Comparison of ENCODE assay signal across 9 mouse cellular contexts in genomic region chr11:121543922-121544321, GRCm38 (mm10). TPM values are rescaled to one million over a fixed set of nuclear protein-coding genes. Genes with fewer than 3 reads are reported as not detected.
DNase-seq lines count a peak whose midpoint lies in the region; ATAC-seq and TF ChIP-seq lines count a peak whose summit lies in the region.
"Had no signal": no experiment of that assay in that cellular context is flagged by ENCODE, and none has a peak within 500 bp of the region (broad histone marks: within the 10 kb centered on the region; RNA-seq: fewer than 3 reads in every experiment).

No protein-coding gene starts in this region.

- TF ChIP-seq CTCF in gastrocnemius, adult 2 months (IDR thresholded peaks at IDR 0.05), result no peak
- no peak for TF ChIP-seq CTCF in G1E (IDR thresholded peaks at IDR 0.05; ENCODE audit: low read depth, low read length)
- TF ChIP-seq CTCF in thymus, adult 2 months (IDR thresholded peaks at IDR 0.05; ENCODE audit: borderline replicate concordance, control insufficient read depth, extremely low read depth, insufficient read depth, low read length, poor library complexity), result no peak

- peak overlapping the region; percentile 25 for H3K4me3 ChIP-seq in gastrocnemius, adult 2 months
- peak overlapping the region; percentile 43; the same call in 1 of the 2 replicates for H3K4me3 ChIP-seq in G1E (ENCODE audit: low read depth, low read length)
- H3K4me3 ChIP-seq in embryonic facial prominence, embryonic 14.5 days (ENCODE audit: low read depth, low read length), result no peak overlapping the region
- no peak overlapping the region for H3K4me3 ChIP-seq in thymus, adult 2 months (ENCODE audit: control insufficient read depth, insufficient read depth, low read length)
- H3K4me3 ChIP-seq: myocyte had no signal

- peaks cover 55% of the 10 kb centered on the region for H3K36me3 ChIP-seq in G1E (replicated peaks)
- H3K36me3 ChIP-seq in embryonic facial prominence, embryonic 14.5 days (ENCODE audit: control insufficient read depth, insufficient read depth, low read length), result 0 out of 2 replicates have a peak, but pooled peaks cover 7% of the 10 kb centered on the region
- no peaks in the 10 kb centered on the region for H3K36me3 ChIP-seq in thymus, adult 2 months (ENCODE audit: control insufficient read depth, insufficient read depth, low read length)

- peak; percentile 66 for DNase-seq in gastrocnemius, adult 2 months
- no peak for DNase-seq in gastrocnemius, postnatal 4 days (ENCODE audit: low spot score in 2 of 2)
- no peak for DNase-seq in G1E (ENCODE audit: low spot score)
- peak; percentile 80 for DNase-seq in embryonic facial prominence, embryonic 14.5 days (ENCODE audit: low spot score)
- DNase-seq in kidney, postnatal 25 days, result peak; percentile 64 to 88
- peak; percentile 69 for DNase-seq in lung, postnatal 25 days (ENCODE audit: low spot score)
- DNase-seq in thymus, adult 2 months, result no peak

- no peak overlapping the region for H3K4me2 ChIP-seq in embryonic facial prominence, embryonic 14.5 days (ENCODE audit: low read depth, low read length)

- no peak overlapping the region for H3K9ac ChIP-seq in embryonic facial prominence, embryonic 14.5 days (ENCODE audit: low read depth, low read length)

- H3K27ac ChIP-seq in gastrocnemius, adult 2 months, result peak overlapping the region; percentile 58; the same call in 1 of the 2 replicates
- H3K27ac ChIP-seq in embryonic facial prominence, embryonic 14.5 days (replicated peaks; ENCODE audit: low read depth, low read length), result peak overlapping the region; percentile 77
- no peak overlapping the region for H3K27ac ChIP-seq in thymus, adult 2 months (ENCODE audit: control insufficient read depth, insufficient read depth, low read length)

- H3K9me3 ChIP-seq in G1E (replicated peaks), result no peaks in the 10 kb centered on the region
- H3K9me3 ChIP-seq in embryonic facial prominence, embryonic 14.5 days (ENCODE audit: control insufficient read depth, low read length), result no peaks in the 10 kb centered on the region

- H3K4me1 ChIP-seq in G1E (ENCODE audit: insufficient read depth, low read depth, low read length), result peaks cover 67% of the 10 kb centered on the region
- peaks cover 12% of the 10 kb centered on the region for H3K4me1 ChIP-seq in embryonic facial prominence, embryonic 14.5 days (ENCODE audit: control insufficient read depth, insufficient read depth, low read length)
- peaks cover 18% of the 10 kb centered on the region for H3K4me1 ChIP-seq in thymus, adult 2 months (replicated peaks; ENCODE audit: control insufficient read depth, insufficient read depth, low read length)

- 70% methylated on average over 9 of the region's 9 CpGs for WGBS in embryonic facial prominence, embryonic 14.5 days
- WGBS in thymus, adult 2 months, result 88% methylated on average over 9 of the region's 9 CpGs

- ATAC-seq in G1E (ENCODE audit: extremely low read depth, insufficient number of reproducible peaks, low FRiP score, poor library complexity, severe bottlenecking), result no peak
- peak; percentile 79 for ATAC-seq in embryonic facial prominence, embryonic 14.5 days (ENCODE audit: low read depth)
- no peak for ATAC-seq in inflammation-experienced regulatory T-cells, adult 6 months

- H3K27me3 ChIP-seq in G1E (ENCODE audit: insufficient read depth, low read length), result no peaks in the 10 kb centered on the region
- no peaks in the 10 kb centered on the region for H3K27me3 ChIP-seq in embryonic facial prominence, embryonic 14.5 days (replicated peaks; ENCODE audit: control insufficient read depth, insufficient read depth, low read length)
- no peaks in the 10 kb centered on the region for H3K27me3 ChIP-seq in thymus, adult 2 months (ENCODE audit: control insufficient read depth, insufficient read depth, low read length)

- no peak for TF ChIP-seq POLR2A in thymus, adult 2 months (IDR thresholded peaks at IDR 0.05; ENCODE audit: control insufficient read depth, extremely low read depth, insufficient read depth, low read length, poor library complexity)

- intact Hi-C loops in gastrocnemius, adult 2 months (cut with DNase I), result loop anchor here (5.0 kb wide), 1 partner anchor 67 kb away; no protein-coding TSS in a partner anchor

RNA-seq across cellular contexts. Expression of gene Zfp750, which starts 24.8 kb away (rescaled TPM):
- total RNA-seq in gastrocnemius, adult 2 months (2021), result under 1 TPM; 0.48 to 0.50 TPM
- under 1 TPM in 1 of 2 experiments, not detected in 1; 0.16 TPM for total RNA-seq in gastrocnemius, postnatal 4 days (2021)
- total RNA-seq in G1E (2014; fragmentation: Nextera tagmentation) (0.63 TPM in 1 of 2 replicates, not detected in the other), G1E (2017) (0.05 and 0.06 TPM in 2 replicates)
- polyA plus RNA-seq in G1E (2012), result 0.03 and 0.04 TPM in 2 replicates
- 9.9 and 12.4 TPM in 2 replicates for polyA plus RNA-seq in embryonic facial prominence, embryonic 14.5 days (2014; fragmentation: Nextera tagmentation; extraction: Ambion mirVana)
- 2.3 and 2.4 TPM in 2 replicates for polyA plus RNA-seq in thymus, adult 2 months (2012; rRNA removed)
- polyA plus RNA-seq in inflammation-experienced regulatory T-cells, adult 6 months (2017; shearing (Covaris generic)), result 1 to 10 TPM in 1 of 3 experiments, under 1 TPM in 2; 0.78 to 1.3 (median 0.94) TPM

Comparison
In these comparisons a context has a peak if more than half of its experiments do, and no peak if none do; other contexts are left out.
1. DNase-seq: peak in gastrocnemius, adult 2 months (single experiment), embryonic facial prominence, embryonic 14.5 days (single experiment), kidney, postnatal 25 days (2 of 2) and lung, postnatal 25 days (single experiment); none in gastrocnemius, postnatal 4 days (0 of 2), G1E (single experiment) and thymus, adult 2 months (single experiment).
2. H3K4me3 ChIP-seq: peak in gastrocnemius, adult 2 months (single experiment) and G1E (single experiment); none in embryonic facial prominence, embryonic 14.5 days (single experiment) and thymus, adult 2 months (single experiment).